Mouse (Mus musculus): ENCODE measurements around the gene Bmp6. TPM values are rescaled to one million over a fixed set of nuclear protein-coding genes. Genes with fewer than 3 reads are reported as not detected.

Bmp6 gene
- polyA plus RNA-seq (2016; fragmentation: Nextera tagmentation; extraction: Ambion mirVana), result 3.4 and 3.9 TPM in 2 replicates

DNA sequence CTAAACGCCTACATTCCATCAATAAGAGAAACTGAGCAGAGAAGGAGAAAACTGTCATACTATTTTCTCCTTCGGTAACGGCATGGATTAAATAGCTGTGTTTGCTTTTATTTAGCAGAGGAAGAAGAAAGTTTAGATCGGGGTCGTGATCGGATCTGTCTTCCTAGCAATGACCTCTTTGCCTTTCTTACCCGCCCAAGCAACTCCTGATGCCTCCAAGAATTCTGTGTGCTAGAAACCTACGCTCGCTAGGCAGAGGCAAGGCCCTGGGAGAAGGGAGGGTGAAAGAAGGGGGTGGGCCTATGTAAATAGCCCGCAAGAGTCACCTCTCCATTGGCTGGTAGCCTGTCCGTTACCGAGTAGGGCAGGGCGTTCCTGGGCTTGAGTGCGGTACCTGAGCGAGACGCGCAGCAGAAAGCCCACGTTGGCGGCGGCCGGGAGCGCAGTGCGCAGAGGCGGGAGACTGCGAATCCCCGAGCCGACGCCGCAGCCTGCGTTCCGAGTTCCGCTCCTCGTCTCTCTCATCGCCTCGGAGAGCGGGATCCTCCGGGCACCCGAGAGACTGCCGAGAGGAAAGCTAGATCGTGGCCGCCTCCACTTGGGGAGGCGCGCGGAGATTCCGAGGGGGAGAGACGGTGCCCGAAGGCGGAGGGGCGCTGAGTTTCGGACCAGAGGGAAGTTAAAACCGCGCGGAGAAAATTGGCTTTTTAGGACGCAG, at the start of gene Bmp6:
TSS of gene Bmp6 (plus strand) at position 395 of the 718 bp plus-strand sequence.
- Histone ChIP-seq H3K4me3 (peak within 1 kb of the TSS; percentile 45), H3K4me1 (peaks cover 23% of the 10 kb centered on the region), H3K9me3 (no peaks in the 10 kb centered on the region), H3K9ac (peak within 1 kb of the TSS; percentile 48), H3K27me3 (peaks cover 65% of the 10 kb centered on the region), H3K4me2 (replicated peaks) (peak within 1 kb of the TSS; percentile 74), H3K27ac (no peak within 1 kb of the TSS), H3K36me3 (no peaks in the 10 kb centered on the region)
- WGBS, result 2% methylated on average over 54 of the region's 54 CpGs
- peak; percentile 90 for ATAC-seq (ENCODE audit: insufficient number of reproducible peaks, insufficient read depth, low FRiP score, low TSS enrichment)

DNA sequence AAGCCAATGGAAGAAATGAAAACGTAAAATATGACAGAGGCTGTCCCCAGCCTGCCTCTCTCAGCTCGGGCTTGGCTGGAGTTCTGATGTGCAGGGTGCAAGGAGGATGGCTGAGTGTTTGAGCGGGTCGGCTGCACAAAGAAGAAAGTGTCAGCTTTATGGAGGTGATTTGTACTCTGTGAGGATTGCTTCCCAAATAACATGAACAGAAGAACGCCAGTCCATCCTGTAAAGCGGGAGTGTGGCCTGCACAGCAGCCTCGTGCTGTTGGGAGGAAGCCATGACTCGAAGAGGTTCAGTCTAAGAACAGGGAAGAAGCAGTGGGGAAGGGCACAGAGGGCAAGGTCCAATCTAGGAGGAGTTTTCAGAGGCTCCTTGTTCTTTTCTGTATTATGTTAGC, 48.7 kb upstream of the Bmp6 start:
- no peak for ATAC-seq (ENCODE audit: insufficient number of reproducible peaks, insufficient read depth, low FRiP score, low TSS enrichment)
- H3K9ac ChIP-seq, result no peak overlapping the region
- no peaks in the 10 kb centered on the region for H3K4me1 ChIP-seq
- H3K9me3 ChIP-seq, result no peaks in the 10 kb centered on the region
- 79% methylated on average over 8 of the region's 8 CpGs for WGBS
- H3K27me3 ChIP-seq, result no peaks in the 10 kb centered on the region
- H3K4me3 ChIP-seq, result no peak overlapping the region
- H3K36me3 ChIP-seq, result no peaks in the 10 kb centered on the region
- H3K27ac ChIP-seq, result no peak overlapping the region
- H3K4me2 ChIP-seq (replicated peaks), result no peak overlapping the region

DNA sequence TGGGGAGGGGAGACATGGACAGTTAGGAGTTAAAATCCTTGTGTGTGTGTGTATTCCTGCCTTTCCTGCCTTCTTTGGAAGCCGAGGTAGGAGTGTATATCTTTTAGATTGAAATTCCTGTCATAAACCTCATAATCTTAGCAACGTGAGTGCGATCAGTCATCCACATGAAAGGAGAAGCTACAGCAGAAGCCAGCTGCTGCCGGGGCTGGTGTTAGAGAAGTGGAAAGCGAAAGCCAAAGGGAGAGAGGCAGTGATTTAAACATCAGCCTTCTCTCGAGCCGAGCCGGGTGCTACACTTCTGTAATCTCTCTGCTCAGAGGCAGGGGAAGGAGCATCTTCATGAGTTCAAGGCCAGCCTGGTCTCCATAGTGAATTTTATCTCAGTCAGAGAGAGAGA, 48.3 kb upstream of the Bmp6 start:
- H3K27ac ChIP-seq, result no peak overlapping the region
- no peaks in the 10 kb centered on the region for H3K27me3 ChIP-seq
- 76% methylated on average over 8 of the region's 8 CpGs for WGBS
- no peaks in the 10 kb centered on the region for H3K9me3 ChIP-seq
- H3K9ac ChIP-seq, result no peak overlapping the region
- H3K4me1 ChIP-seq, result no peaks in the 10 kb centered on the region
- no peak overlapping the region for H3K4me3 ChIP-seq
- H3K4me2 ChIP-seq (replicated peaks), result no peak overlapping the region
- H3K36me3 ChIP-seq, result no peaks in the 10 kb centered on the region
- no peak for ATAC-seq (ENCODE audit: insufficient number of reproducible peaks, insufficient read depth, low FRiP score, low TSS enrichment)

DNA sequence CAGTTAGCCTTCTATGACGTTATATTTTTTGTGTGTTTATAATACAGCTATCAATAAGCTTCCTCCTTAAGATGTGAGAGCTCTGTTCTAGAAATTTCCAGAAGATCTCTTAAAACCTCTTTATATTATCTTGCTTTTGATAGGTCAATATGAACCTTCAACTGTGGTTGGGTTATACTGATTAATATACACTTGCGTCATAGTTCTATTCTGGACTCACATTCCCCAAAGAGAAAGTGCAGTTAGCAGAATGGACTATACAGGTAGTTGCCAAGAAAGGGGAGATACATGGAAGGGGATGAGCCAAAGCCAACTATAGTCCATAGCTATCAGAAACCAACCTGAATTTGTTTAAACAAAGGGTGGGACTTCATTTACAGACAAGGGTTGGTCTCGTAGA, 33.8 kb upstream of the Bmp6 start:
- Histone ChIP-seq H3K4me3 (no peak overlapping the region), H3K36me3 (no peaks in the 10 kb centered on the region), H3K4me1 (no peaks in the 10 kb centered on the region), H3K27me3 (no peaks in the 10 kb centered on the region), H3K9ac (no peak overlapping the region), H3K9me3 (no peaks in the 10 kb centered on the region), H3K4me2 (replicated peaks) (no peak overlapping the region), H3K27ac (no peak overlapping the region)
- no peak for ATAC-seq (ENCODE audit: insufficient number of reproducible peaks, insufficient read depth, low FRiP score, low TSS enrichment)
- 87% methylated on average over 3 of the region's 3 CpGs for WGBS

DNA sequence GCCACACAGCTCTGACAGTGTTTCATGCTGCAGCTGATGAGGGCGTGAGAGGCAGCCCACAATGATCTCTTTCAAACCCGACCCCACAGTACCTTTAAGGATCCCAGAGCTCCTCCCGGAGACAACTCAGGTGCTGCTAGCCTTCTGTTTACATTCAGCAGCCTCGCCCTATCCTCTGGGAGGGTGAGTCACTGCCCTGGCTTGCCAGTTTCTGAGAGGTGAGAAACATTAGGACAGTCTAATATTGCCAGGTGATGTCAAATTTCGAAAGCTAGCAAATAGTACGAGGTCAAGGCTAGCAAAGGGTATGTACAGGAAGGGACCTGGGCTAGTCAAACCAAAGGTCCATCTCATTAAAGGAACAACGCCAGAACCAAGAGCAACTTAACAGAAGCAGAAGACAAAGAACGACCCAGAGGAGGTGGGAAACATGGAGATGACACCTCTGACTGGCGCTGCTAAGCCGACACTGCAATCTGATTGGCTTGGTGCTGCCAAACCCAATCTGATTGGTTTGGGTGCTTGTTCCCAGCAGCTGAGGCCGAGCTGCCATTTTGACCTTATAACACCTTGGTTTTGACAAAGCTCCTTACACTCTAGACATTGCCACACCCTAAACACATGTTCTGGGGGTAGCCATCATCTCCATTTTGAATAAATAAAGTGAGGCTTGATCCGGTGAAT, 32.4 kb upstream of the Bmp6 start:
- ATAC-seq (ENCODE audit: insufficient number of reproducible peaks, insufficient read depth, low FRiP score, low TSS enrichment), result no peak
- Histone ChIP-seq H3K36me3 (no peaks in the 10 kb centered on the region), H3K27me3 (no peaks in the 10 kb centered on the region), H3K4me2 (replicated peaks) (no peak overlapping the region), H3K9ac (no peak overlapping the region), H3K27ac (no peak overlapping the region), H3K4me3 (no peak overlapping the region), H3K9me3 (no peaks in the 10 kb centered on the region), H3K4me1 (no peaks in the 10 kb centered on the region)
- WGBS, result 79% methylated on average over 12 of the region's 12 CpGs

DNA sequence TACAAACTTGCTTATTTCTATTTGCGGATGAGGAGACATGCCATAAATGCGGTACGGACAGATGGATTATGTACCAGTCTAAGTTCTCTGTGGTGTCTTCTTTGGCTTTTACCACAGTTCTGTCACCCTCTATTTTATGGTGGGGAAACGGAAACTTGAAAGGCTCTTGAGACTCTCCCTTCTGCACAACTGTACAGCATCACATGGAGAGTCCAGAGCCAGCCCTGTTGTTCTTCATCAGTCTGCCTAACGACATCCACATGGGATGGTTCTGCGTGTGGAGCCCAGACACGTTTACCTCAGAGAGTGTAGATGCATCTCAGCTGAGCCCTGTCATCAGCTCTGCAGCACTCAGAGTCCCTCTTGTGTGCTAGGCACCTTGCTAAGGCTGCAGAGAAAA, 30.3 kb upstream of the Bmp6 start:
- WGBS, result 60% methylated on average over 7 of the region's 7 CpGs
- ATAC-seq (ENCODE audit: insufficient number of reproducible peaks, insufficient read depth, low FRiP score, low TSS enrichment), result no peak
- H3K9me3 ChIP-seq, result no peaks in the 10 kb centered on the region

DNA sequence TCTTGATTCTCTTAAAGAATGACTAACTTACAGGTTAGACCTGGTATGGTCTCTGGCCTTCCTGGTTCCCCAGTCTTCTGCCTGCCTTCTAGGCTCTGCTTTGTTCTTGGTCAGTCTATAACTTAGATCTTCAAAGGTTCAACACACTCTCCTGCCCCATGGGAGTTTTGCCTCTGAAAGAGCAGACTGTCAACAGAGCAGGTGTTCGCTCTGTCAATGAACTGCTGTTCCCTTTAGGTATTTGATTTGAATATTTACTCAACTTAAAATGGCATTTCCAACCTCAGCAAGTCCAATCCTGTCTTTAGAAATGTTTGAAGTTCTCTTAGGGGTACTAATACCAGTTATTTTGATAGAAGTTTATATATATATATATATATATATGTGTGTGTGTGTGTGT, 26.5 kb upstream of the Bmp6 start:
- no peaks in the 10 kb centered on the region for H3K36me3 ChIP-seq
- ATAC-seq (ENCODE audit: insufficient number of reproducible peaks, insufficient read depth, low FRiP score, low TSS enrichment), result no peak
- H3K4me3 ChIP-seq, result no peak overlapping the region
- no peak overlapping the region for H3K4me2 ChIP-seq (replicated peaks)
- 89% methylated on average over 1 of the region's 1 CpGs for WGBS
- H3K27ac ChIP-seq, result no peak overlapping the region
- peaks cover 5% of the 10 kb centered on the region for H3K4me1 ChIP-seq
- H3K9ac ChIP-seq, result no peak overlapping the region
- no peaks in the 10 kb centered on the region for H3K27me3 ChIP-seq
- H3K9me3 ChIP-seq, result no peaks in the 10 kb centered on the region

More for the DNA sequence above, 30.3 kb upstream of the Bmp6 start:
- H3K4me3 ChIP-seq, result no peak overlapping the region
- H3K36me3 ChIP-seq, result no peaks in the 10 kb centered on the region
- H3K9ac ChIP-seq, result no peak overlapping the region
- no peak overlapping the region for H3K27ac ChIP-seq
- no peak overlapping the region for H3K4me2 ChIP-seq (replicated peaks)
- no peaks in the 10 kb centered on the region for H3K27me3 ChIP-seq
- no peaks in the 10 kb centered on the region for H3K4me1 ChIP-seq

DNA sequence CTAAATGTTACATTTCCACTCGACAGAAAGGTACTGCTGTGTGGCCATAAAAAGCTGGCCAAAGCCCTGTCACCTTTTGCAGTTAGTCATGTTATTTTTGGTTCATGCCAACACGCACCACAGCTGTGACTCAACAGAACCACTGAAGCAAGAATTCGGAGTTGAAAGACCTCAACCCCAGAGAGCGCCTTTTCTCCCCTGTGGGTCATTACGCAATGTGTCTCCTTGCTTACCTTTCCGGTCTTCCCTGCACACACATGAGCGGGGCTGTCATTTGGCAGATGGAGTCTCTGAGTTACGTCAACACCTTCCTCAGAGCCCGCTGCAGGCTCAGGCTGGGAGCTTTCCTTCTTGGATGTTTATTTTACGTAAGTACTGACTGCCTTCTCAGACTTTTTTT, 24.6 kb upstream of the Bmp6 start:
- Histone ChIP-seq H3K9me3 (no peaks in the 10 kb centered on the region), H3K4me2 (replicated peaks) (no peak overlapping the region), H3K36me3 (no peaks in the 10 kb centered on the region), H3K9ac (no peak overlapping the region), H3K4me1 (peaks cover 5% of the 10 kb centered on the region), H3K27ac (no peak overlapping the region), H3K27me3 (no peaks in the 10 kb centered on the region), H3K4me3 (no peak overlapping the region)
- ATAC-seq (ENCODE audit: insufficient number of reproducible peaks, insufficient read depth, low FRiP score, low TSS enrichment), result no peak
- 55% methylated on average over 10 of the region's 10 CpGs for WGBS

DNA sequence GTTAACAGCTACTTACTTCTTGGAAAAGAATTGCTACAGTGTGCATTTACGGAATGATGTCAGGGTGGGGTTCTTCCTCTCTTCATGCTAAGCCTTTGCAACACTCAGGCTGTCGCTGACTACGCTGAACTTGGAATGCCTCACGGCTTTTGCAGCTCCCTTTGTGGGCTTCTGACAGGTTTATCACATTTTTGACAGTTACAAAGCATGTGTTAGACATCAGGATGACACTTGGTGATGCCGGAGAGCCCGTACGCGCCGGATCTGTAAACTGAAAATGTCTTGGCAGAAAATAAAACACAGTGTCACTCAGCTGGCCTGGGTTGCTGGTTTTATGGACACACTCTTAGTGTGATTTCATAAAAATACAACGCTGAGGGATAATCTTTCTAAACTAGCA, 20.5 kb upstream of the Bmp6 start:
- WGBS, result 69% methylated on average over 10 of the region's 10 CpGs
- H3K36me3 ChIP-seq, result no peaks in the 10 kb centered on the region
- H3K4me3 ChIP-seq, result no peak overlapping the region
- ATAC-seq (ENCODE audit: insufficient number of reproducible peaks, insufficient read depth, low FRiP score, low TSS enrichment), result no peak
- no peaks in the 10 kb centered on the region for H3K27me3 ChIP-seq
- no peak overlapping the region for H3K27ac ChIP-seq
- no peak overlapping the region for H3K9ac ChIP-seq
- H3K4me2 ChIP-seq (replicated peaks), result no peak overlapping the region
- peaks cover 5% of the 10 kb centered on the region for H3K4me1 ChIP-seq
- H3K9me3 ChIP-seq, result no peaks in the 10 kb centered on the region

DNA sequence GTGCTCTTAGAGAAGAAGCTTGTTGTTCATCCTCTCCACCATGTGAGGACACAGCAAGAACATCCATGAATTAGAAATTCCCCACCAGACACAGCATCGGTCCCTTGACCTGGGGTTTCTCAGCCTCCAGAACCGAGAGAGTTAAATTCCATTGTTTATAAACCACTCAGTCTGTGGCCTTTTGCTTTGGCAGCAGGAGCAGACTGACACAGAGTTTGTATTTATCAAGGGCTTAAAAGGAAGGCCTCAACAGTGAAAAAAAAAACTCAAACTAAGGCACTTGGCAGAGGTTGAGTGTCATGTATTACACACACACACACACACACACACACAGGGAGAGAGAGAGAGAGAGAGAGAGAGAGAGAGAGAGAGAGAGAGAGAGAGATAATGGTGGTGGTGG, 17.5 kb upstream of the Bmp6 start:
- no peak overlapping the region for H3K4me2 ChIP-seq (replicated peaks)
- H3K27ac ChIP-seq, result no peak overlapping the region
- no peaks in the 10 kb centered on the region for H3K27me3 ChIP-seq
- H3K4me3 ChIP-seq, result no peak overlapping the region
- H3K9ac ChIP-seq, result no peak overlapping the region
- no peaks in the 10 kb centered on the region for H3K9me3 ChIP-seq
- 59% methylated on average over 2 of the region's 2 CpGs for WGBS
- H3K4me1 ChIP-seq, result no peaks in the 10 kb centered on the region
- no peaks in the 10 kb centered on the region for H3K36me3 ChIP-seq
- no peak for ATAC-seq (ENCODE audit: insufficient number of reproducible peaks, insufficient read depth, low FRiP score, low TSS enrichment)

DNA sequence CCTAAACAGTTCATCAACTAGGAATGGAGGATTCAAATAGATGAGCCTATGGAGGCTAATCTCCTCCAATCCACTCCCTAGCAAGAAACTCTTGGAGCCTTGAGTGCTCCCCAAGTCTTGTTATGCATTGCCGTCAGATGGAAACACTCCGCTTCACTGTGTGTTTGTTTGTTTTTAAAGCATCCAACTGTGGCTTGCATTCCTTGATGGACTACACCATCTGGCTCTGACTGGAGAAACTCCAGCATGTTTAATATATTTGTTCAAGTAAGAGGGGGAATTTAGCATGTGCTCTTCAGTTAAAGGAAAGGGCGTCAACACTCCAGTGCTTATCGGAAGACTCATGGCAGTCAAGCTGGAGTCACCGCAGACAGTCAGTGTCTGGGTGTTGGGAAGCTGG, 11.4 kb upstream of the Bmp6 start:
- Histone ChIP-seq H3K4me3 (no peak overlapping the region), H3K9me3 (peaks cover 7% of the 10 kb centered on the region; the same call in 1 of the 2 replicates), H3K9ac (no peak overlapping the region), H3K27me3 (no peaks in the 10 kb centered on the region), H3K4me1 (no peaks in the 10 kb centered on the region), H3K36me3 (no peaks in the 10 kb centered on the region), H3K27ac (no peak overlapping the region), H3K4me2 (replicated peaks) (no peak overlapping the region)
- ATAC-seq (ENCODE audit: insufficient number of reproducible peaks, insufficient read depth, low FRiP score, low TSS enrichment), result no peak
- WGBS, result 81% methylated on average over 5 of the region's 5 CpGs

DNA sequence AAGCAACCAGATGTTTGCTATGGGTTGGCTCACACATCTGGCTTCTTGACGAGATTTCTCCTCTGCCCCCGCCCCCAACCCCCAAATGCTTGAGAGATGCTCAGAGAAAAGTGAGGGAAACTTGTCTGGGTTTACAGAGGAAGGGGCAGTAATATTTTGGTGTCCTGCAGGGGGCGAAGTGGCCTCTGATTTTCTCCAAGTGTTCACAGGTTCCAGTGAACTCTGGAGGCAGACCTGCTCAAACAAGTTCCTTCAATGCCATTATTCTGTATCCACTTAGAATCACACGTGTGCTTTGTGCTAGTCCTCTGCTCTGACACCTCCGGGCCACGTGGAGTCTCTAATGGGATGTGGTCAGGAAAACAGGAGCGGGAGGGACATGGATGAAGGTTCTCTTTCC, 2.3 kb upstream of the Bmp6 start:
- H3K9ac ChIP-seq, result no peak overlapping the region
- peaks cover 23% of the 10 kb centered on the region for H3K4me1 ChIP-seq
- no peak for ATAC-seq (ENCODE audit: insufficient number of reproducible peaks, insufficient read depth, low FRiP score, low TSS enrichment)
- no peak overlapping the region for H3K4me3 ChIP-seq
- no peaks in the 10 kb centered on the region for H3K36me3 ChIP-seq
- peaks cover 44% of the 10 kb centered on the region for H3K27me3 ChIP-seq
- no peak overlapping the region for H3K4me2 ChIP-seq (replicated peaks)
- peaks cover 9% of the 10 kb centered on the region; the same call in 1 of the 2 replicates for H3K9me3 ChIP-seq
- whole genome bisulfite sequencing, result 25% methylated on average over 7 of the region's 7 CpGs
- no peak overlapping the region for H3K27ac ChIP-seq
